Mouse (Mus musculus): ENCODE results near the gene Ebf1. TPM values are rescaled to one million over a fixed set of nuclear protein-coding genes. Genes with fewer than 3 reads are reported as not detected.

Ebf1 gene
- total RNA-seq, 2 experiments from 2014 or later = 9.4 to 10.3 TPM

DNA sequence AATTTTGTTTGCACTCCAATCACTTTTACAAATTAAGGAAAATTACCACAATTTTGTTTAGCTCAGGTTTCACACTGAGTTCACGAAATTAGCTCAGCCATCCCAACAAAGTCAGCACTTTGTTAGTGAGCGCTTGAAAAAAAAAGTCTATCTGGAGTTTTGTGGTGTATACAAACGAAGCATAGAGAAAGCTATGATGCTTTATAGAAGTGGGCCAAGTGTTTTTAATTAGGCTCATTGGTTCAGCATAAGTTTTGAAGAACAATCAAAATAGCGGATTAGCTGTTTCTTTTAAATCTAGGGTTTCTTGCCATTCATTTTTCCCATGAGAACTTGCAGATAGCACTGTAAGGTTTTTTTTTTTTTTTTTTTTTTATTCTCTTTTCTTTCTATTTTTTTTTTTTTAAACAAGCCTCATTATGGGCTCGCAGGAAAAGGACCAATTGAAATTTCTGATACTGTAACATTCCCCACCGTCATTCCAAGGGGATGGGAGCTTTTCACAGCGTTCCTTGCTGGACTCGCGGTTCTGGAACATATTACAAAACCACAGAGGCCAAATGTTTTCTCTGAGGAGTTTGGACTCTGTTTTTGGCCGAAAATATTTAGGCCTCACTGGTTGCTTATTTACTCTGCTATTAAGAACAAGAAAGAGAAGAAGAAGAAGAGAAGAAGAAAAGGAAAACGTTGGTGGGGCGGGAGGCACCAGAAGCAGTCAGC lies 308.8 kb downstream of the Ebf1 start:
- peak overlapping the region; percentile 74 for H3K27ac ChIP-seq
- no peak for TF ChIP-seq CTCF (IDR thresholded peaks at IDR 0.05)
- DNase-seq = peak; percentile 36
- H3K4me3 ChIP-seq = no peak overlapping the region
- intact Hi-C loops (cut with DNase I) = no loop called here

DNA sequence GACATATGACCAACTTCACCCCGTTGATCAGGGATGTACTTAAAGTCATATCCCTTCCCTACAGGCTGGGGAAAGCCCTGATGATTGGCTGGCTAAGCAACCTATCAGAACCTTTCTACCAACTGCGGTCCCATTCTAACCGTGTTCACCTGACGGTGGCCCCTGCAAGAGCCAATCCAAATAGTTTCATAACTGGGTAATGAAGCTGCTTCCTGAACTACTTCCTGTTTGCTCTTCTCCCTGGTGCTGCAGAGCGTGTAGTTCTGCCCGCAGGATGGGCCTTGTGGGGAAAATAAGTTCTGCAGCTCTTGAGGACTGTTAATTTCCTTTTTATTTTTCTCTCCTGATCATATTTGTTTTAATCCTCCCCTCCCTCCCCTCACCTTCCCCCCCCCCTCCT lies 311.3 kb downstream of the Ebf1 start:
- intact Hi-C loops (cut with DNase I) = no loop called here

DNA sequence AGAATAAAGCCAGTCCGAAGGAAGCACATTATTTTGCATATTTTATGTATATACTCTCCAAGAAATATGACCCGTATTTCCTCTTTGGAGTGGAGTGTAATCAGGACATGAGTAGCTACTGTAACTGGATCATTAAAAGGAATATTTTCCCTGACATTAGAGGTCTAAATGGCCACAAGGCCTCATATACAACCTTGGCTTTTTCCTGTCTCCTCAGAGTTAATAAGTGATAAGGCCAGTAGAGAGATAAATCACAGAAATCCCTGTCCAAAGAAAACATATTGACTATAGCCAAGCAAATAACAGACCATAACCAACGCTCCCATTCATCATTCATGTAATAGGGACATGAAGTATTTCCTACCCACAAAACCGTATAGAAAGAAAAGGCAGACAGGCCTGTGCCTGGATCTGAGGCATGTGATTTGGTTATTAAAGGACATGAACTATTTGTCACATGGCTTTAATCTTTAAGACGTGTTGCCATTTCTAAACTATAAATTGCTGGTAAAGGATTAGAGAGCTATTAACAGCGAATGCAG lies 315.9 kb downstream of the Ebf1 start:
- no peak overlapping the region for H3K27ac ChIP-seq
- TF ChIP-seq CTCF (IDR thresholded peaks at IDR 0.05) = no peak
- DNase-seq = no peak
- intact Hi-C loops (cut with DNase I) = no loop called here
- no peak overlapping the region for H3K4me3 ChIP-seq

More for the DNA sequence above, 311.3 kb downstream of the Ebf1 start:
- no peak for DNase-seq
- no peak for TF ChIP-seq CTCF (IDR thresholded peaks at IDR 0.05)
- H3K4me3 ChIP-seq = no peak overlapping the region
- no peak overlapping the region for H3K27ac ChIP-seq

DNA sequence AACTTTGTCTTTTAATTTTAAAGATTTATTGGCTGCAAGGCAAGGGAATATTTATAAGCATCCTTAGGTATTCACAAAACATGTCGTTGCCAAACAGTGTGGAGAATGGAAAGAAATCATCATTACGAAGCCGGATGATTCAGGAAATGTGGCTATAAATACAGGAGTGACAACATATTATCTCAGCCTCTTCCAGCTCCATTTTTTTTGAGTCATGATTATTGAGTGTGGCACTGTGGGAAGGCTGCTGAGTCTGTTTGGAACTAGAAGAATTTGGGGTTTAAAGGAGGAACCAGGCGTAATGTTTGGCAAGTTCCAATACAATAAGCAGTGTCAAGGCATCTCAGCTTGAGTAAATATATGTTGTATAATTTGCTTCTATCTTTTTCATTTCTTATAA lies 326.7 kb downstream of the Ebf1 start:
- DNase-seq = no peak
- Histone ChIP-seq H3K4me3 (no peak overlapping the region), H3K27ac (no peak overlapping the region)
- TF ChIP-seq CTCF (IDR thresholded peaks at IDR 0.05) = no peak
- intact Hi-C loops (cut with DNase I) = no loop called here

DNA sequence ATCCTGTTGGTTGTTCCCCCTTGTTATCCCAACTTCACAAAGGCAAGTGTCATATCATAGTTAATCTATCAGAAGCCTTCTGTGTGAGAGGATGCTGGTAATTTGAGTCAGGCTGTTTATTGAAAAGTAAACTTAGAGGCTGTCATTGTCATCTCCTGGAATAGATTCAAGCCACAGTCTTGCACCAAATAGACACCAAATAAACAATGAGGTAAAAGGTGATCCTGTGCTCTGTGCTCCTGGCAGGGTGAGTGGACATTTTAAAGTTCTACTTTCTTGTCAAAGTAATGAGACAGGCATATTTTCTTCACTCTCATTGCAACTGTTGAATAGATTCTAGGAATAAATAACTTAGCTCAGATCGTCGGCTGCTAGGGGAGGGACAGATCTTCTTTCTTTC lies 327.3 kb downstream of the Ebf1 start:
- no peak for DNase-seq
- H3K27ac ChIP-seq = peak overlapping the region; percentile 12; the same call in 1 of the 2 replicates
- intact Hi-C loops (cut with DNase I) = no loop called here
- no peak overlapping the region for H3K4me3 ChIP-seq
- TF ChIP-seq CTCF (IDR thresholded peaks at IDR 0.05) = no peak

DNA sequence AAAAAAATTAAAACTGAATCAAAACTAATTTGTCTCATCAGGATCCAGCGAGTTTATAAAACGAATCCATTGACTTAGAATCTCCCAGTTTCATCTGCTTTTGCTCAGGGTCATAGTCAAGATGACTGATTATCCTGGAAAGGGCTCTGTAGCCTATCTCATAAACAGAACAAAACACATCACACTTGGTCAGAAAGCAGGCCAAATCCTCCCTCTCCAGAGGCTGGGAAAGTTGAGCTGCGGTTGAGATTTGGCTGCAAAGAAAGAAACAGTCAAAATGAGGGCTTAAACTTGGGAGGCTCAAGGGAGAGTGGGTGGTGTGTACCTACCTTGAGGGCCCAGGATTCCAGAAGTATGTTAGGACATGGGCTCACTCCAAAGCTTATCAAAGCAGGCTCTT lies 329.5 kb downstream of the Ebf1 start:
- intact Hi-C loops (cut with DNase I) = no loop called here
- peak; percentile 37 for DNase-seq
- Histone ChIP-seq H3K27ac (peak overlapping the region; percentile 35; the same call in 1 of the 2 replicates), H3K4me3 (no peak overlapping the region)
- no peak for TF ChIP-seq CTCF (IDR thresholded peaks at IDR 0.05)

DNA sequence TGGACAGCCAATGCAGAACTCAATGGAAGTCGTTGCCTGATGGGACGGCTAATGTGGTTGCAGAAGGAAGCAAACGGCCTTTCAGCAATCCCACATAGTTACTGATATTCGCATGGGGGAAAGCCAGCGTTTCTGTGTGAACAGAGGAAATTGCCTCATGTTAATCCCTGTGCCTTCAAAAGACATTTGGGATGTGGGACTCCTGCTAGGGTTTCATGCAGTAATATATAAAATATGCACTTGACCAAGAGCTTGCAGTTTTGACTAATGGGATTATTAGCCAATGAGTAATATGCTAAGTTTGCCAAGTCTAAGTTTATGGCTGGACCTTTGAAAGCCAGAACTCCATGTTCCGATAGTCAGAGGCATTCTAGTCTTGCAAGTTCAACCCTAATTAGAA lies 331.4 kb downstream of the Ebf1 start:
- Histone ChIP-seq H3K4me3 (no peak overlapping the region), H3K27ac (peak overlapping the region; percentile 56)
- DNase-seq = peak; percentile 21
- TF ChIP-seq CTCF (IDR thresholded peaks at IDR 0.05) = no peak
- intact Hi-C loops (cut with DNase I) = no loop called here

DNA sequence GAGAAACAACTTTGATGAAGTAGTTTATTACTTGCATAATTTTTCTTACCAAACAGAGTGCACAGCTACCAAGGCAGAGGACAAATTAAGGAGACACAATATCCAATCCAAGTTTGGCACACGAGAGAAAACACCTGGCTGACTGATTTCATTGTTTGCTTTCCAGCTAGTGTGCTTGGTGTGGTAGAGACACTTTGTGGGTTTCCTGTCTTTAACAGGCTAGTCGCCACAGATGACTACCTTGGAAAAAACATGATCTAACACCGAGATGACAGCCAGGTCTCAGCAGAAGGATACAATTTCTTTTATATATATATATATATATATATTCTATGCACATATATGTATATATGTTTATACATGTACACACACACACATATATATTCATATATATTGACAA lies 332.0 kb downstream of the Ebf1 start:
- Histone ChIP-seq H3K27ac (peak overlapping the region; percentile 56), H3K4me3 (no peak overlapping the region)
- intact Hi-C loops (cut with DNase I) = no loop called here
- TF ChIP-seq CTCF (IDR thresholded peaks at IDR 0.05) = no peak
- DNase-seq = no peak

DNA sequence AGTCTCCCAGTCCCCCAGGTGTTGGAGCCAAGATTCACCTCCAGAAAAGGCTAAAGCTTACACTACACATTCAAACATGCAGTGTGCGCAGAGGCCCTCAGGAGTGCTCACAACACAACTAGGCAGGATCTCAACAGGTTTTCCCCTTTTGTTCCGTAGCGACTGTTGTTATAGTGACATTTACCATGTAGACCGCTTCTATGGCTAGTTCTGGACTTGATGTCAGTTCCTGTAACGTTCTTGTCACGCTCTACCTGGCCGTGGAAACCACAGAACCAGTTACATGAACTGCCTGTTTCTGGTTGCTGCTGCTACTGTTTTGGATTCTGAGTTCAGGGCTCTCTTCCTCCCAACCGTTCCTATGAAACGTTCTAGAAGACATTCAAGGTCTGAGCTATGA lies 333.2 kb downstream of the Ebf1 start:
- Histone ChIP-seq H3K27ac (no peak overlapping the region), H3K4me3 (no peak overlapping the region)
- DNase-seq = no peak
- intact Hi-C loops (cut with DNase I) = no loop called here
- no peak for TF ChIP-seq CTCF (IDR thresholded peaks at IDR 0.05)

DNA sequence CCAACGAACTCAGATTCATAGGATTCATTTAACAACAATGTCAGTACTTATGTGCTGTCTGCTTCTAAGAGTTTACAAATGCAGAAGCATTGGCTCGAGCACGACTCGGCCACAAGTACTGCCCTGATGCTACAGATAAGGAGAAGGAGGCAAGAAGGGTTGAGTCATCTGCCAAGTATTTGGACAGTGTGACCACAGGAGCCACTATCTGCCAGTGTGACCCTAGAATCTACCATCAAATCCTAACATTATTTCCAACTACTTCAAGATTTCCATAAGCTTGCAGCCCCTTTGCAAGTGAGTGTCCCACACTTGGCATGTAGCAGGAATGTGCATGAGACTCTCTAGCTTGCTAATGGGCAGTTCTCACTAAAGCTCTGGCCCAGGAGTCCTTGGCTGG lies 334.4 kb downstream of the Ebf1 start:
- intact Hi-C loops (cut with DNase I) = no loop called here
- Histone ChIP-seq H3K27ac (no peak overlapping the region), H3K4me3 (no peak overlapping the region)
- DNase-seq = no peak
- no peak for TF ChIP-seq CTCF (IDR thresholded peaks at IDR 0.05)

DNA sequence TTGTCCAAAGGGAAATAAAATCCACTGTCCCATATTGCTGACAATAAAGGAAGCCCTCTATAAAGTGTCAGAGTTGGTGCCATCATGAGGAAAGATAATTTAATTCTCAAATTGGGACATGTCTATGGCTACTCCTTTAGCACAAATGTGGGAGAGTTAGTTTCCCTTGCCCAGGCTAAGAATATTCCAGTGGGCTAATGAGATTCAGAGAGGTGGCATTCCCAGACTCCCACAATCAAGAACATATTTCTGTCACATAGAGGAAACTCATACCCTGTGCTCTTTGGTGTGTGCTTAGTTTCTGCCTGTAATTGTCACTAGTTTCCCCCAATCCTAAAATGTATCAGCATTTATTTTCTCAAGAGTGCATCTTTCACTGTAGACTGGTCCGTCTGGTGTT lies 336.2 kb downstream of the Ebf1 start:
- intact Hi-C loops (cut with DNase I) = no loop called here
- no peak overlapping the region for H3K27ac ChIP-seq
- no peak for DNase-seq
- H3K4me3 ChIP-seq = no peak overlapping the region
- no peak for TF ChIP-seq CTCF (IDR thresholded peaks at IDR 0.05)

DNA sequence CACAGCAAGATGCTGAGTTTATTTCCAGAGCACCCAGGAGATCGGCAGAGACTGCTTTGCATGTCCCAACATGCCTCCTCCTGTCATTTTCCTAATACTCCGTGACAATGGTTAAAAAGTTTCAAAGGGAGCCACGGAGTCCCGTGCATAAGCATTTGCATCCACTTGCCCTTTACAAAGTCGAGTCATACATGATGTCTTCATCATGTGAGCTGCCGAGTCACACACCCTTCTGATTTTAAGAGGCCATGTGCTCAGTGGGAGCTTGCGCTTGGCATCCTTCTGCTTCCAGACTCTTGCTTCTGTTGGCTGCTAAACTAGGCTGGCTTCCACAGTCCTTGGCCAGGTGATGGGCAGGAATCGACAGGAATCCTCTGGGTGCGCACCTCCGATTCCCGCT lies 336.7 kb downstream of the Ebf1 start:
- DNase-seq = no peak
- TF ChIP-seq CTCF (IDR thresholded peaks at IDR 0.05) = no peak
- no peak overlapping the region for H3K27ac ChIP-seq
- intact Hi-C loops (cut with DNase I) = no loop called here
- no peak overlapping the region for H3K4me3 ChIP-seq

DNA sequence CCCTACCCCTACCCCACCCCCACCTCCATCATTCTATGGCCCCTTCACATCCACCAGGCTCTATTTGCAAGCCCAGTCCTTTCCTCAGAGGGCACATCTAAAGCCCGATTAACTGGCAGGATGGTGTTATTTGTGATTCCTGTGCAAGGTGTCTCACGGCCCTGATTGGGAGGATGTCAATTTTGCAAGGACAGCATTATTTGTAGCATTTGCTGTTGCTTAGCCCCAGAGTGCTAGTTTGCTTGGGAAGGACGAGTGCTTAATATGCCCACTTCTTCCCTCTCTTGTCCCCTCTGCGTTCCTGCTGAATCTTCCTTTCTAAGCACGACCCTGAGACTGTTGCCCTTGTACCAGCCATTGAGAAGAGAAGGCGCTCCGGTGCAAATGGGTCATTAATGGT lies 337.2 kb downstream of the Ebf1 start:
- Histone ChIP-seq H3K4me3 (no peak overlapping the region), H3K27ac (no peak overlapping the region)
- DNase-seq = no peak
- intact Hi-C loops (cut with DNase I) = no loop called here
- no peak for TF ChIP-seq CTCF (IDR thresholded peaks at IDR 0.05)
